Mouse (Mus musculus): ENCODE results near the gene Gm16253. TPM values are rescaled to one million over a fixed set of nuclear protein-coding genes. Genes with fewer than 3 reads are reported as not detected.
A peak's percentile ranks its signal among the peaks of the same experiment; 100 is the strongest.

Gm16253 gene
- total and polyA plus RNA-seq, 2 experiments = not detected

- WGBS = 34% methylated on average over 16 of the region's 16 CpGs
- DNase-seq (ENCODE audit: extremely low read depth, low read depth, low spot score) = peak; percentile 84
- Histone ChIP-seq H3K27ac (replicated peaks; ENCODE audit: insufficient read depth, low read depth, low read length) (peak overlapping the region; percentile 53), H3K4me3 (ENCODE audit: insufficient read depth, low read depth, low read length) (no peak overlapping the region), H3K27me3 (ENCODE audit: control insufficient read depth, insufficient read depth, low read length) (no peaks in the 10 kb centered on the region), H3K9ac (ENCODE audit: low read depth, low read length) (no peak overlapping the region), H3K36me3 (ENCODE audit: control insufficient read depth, insufficient read depth, low read length) (no peaks in the 10 kb centered on the region), H3K79me2 (ENCODE audit: control insufficient read depth, insufficient read depth, low read length) (no peaks in the 10 kb centered on the region), H3K4me1 (ENCODE audit: control insufficient read depth, insufficient read depth, low read length) (peaks cover 42% of the 10 kb centered on the region)
- TF ChIP-seq CTCF (IDR thresholded peaks at IDR 0.05; ENCODE audit: low read depth, low read length) (no peak), POLR2A (IDR thresholded peaks at IDR 0.05; ENCODE audit: extremely low read depth, insufficient read depth, low read length) (no peak)
Measured at GRCm38 (mm10) chr3:96571896-96572698, 4.7 kb upstream of the Gm16253 start.

- peak; percentile 87 for DNase-seq (ENCODE audit: extremely low read depth, low read depth, low spot score)
- Histone ChIP-seq H3K27ac (replicated peaks; ENCODE audit: insufficient read depth, low read depth, low read length) (peak overlapping the region; percentile 76), H3K4me3 (ENCODE audit: insufficient read depth, low read depth, low read length) (no peak overlapping the region), H3K9ac (ENCODE audit: low read depth, low read length) (no peak overlapping the region), H3K79me2 (ENCODE audit: control insufficient read depth, insufficient read depth, low read length) (no peaks in the 10 kb centered on the region), H3K36me3 (ENCODE audit: control insufficient read depth, insufficient read depth, low read length) (no peaks in the 10 kb centered on the region), H3K27me3 (ENCODE audit: control insufficient read depth, insufficient read depth, low read length) (no peaks in the 10 kb centered on the region), H3K4me1 (ENCODE audit: control insufficient read depth, insufficient read depth, low read length) (peaks cover 47% of the 10 kb centered on the region)
- TF ChIP-seq POLR2A (IDR thresholded peaks at IDR 0.05; ENCODE audit: extremely low read depth, insufficient read depth, low read length) = no peak
- TF ChIP-seq CTCF (IDR thresholded peaks at IDR 0.05; ENCODE audit: low read depth, low read length) = no peak
- WGBS = 15% methylated on average over 19 of the region's 19 CpGs
Measured at GRCm38 (mm10) chr3:96573611-96574511, 2.9 kb upstream of the Gm16253 start.

GRCm38 (mm10) chr3:96575272-96575984 is 1.4 kb upstream of the Gm16253 start:
- Histone ChIP-seq H3K4me3 (ENCODE audit: insufficient read depth, low read depth, low read length) (no peak overlapping the region), H3K79me2 (ENCODE audit: control insufficient read depth, insufficient read depth, low read length) (no peaks in the 10 kb centered on the region), H3K27ac (replicated peaks; ENCODE audit: insufficient read depth, low read depth, low read length) (peak overlapping the region; percentile 67), H3K4me1 (ENCODE audit: control insufficient read depth, insufficient read depth, low read length) (peaks cover 45% of the 10 kb centered on the region), H3K36me3 (ENCODE audit: control insufficient read depth, insufficient read depth, low read length) (no peaks in the 10 kb centered on the region), H3K27me3 (ENCODE audit: control insufficient read depth, insufficient read depth, low read length) (no peaks in the 10 kb centered on the region), H3K9ac (ENCODE audit: low read depth, low read length) (no peak overlapping the region)
- TF ChIP-seq CTCF (IDR thresholded peaks at IDR 0.05; ENCODE audit: low read depth, low read length) = no peak
- peak; percentile 100 for DNase-seq (ENCODE audit: extremely low read depth, low read depth, low spot score)
- 40% methylated on average over 8 of the region's 8 CpGs for WGBS

- peak overlapping the region; percentile 67 for H3K27ac ChIP-seq (replicated peaks; ENCODE audit: insufficient read depth, low read depth, low read length)
- no peaks in the 10 kb centered on the region for H3K79me2 ChIP-seq (ENCODE audit: control insufficient read depth, insufficient read depth, low read length)
- peaks cover 40% of the 10 kb centered on the region for H3K4me1 ChIP-seq (ENCODE audit: control insufficient read depth, insufficient read depth, low read length)
- no peaks in the 10 kb centered on the region for H3K36me3 ChIP-seq (ENCODE audit: control insufficient read depth, insufficient read depth, low read length)
- no peak overlapping the region for H3K4me3 ChIP-seq (ENCODE audit: insufficient read depth, low read depth, low read length)
- peak; percentile 93 for DNase-seq (ENCODE audit: extremely low read depth, low read depth, low spot score)
- 8% methylated on average over 14 of the region's 14 CpGs for WGBS
- peak overlapping the region; percentile 38 for H3K9ac ChIP-seq (ENCODE audit: low read depth, low read length)
- no peaks in the 10 kb centered on the region for H3K27me3 ChIP-seq (ENCODE audit: control insufficient read depth, insufficient read depth, low read length)
- TF ChIP-seq POLR2A (IDR thresholded peaks at IDR 0.05; ENCODE audit: extremely low read depth, insufficient read depth, low read length) = no peak
- no peak for TF ChIP-seq CTCF (IDR thresholded peaks at IDR 0.05; ENCODE audit: low read depth, low read length)
Measured at GRCm38 (mm10) chr3:96576005-96576658, 652 bp upstream of the Gm16253 start.

GRCm38 (mm10) chr3:96577566-96577965 is 782 bp downstream of the Gm16253 start:
- no peak for DNase-seq (ENCODE audit: extremely low read depth, low read depth, low spot score)
- Histone ChIP-seq H3K4me3 (ENCODE audit: insufficient read depth, low read depth, low read length) (no peak overlapping the region), H3K4me1 (ENCODE audit: control insufficient read depth, insufficient read depth, low read length) (peaks cover 32% of the 10 kb centered on the region), H3K27ac (replicated peaks; ENCODE audit: insufficient read depth, low read depth, low read length) (peak overlapping the region; percentile 54), H3K9ac (ENCODE audit: low read depth, low read length) (peak overlapping the region; percentile 10; the same call in 1 of the 2 replicates), H3K27me3 (ENCODE audit: control insufficient read depth, insufficient read depth, low read length) (no peaks in the 10 kb centered on the region), H3K79me2 (ENCODE audit: control insufficient read depth, insufficient read depth, low read length) (no peaks in the 10 kb centered on the region), H3K36me3 (ENCODE audit: control insufficient read depth, insufficient read depth, low read length) (no peaks in the 10 kb centered on the region)
- WGBS = 64% methylated on average over 4 of the region's 4 CpGs
- TF ChIP-seq POLR2A (IDR thresholded peaks at IDR 0.05; ENCODE audit: extremely low read depth, insufficient read depth, low read length) (no peak), CTCF (IDR thresholded peaks at IDR 0.05; ENCODE audit: low read depth, low read length) (no peak)
